Mouse (Mus musculus) embryonic facial prominence, embryonic 14.5 days (tissue): ENCODE results near the gene Wdr64. TPM values are rescaled to one million over a fixed set of nuclear protein-coding genes. Genes with fewer than 3 reads are reported as not detected.

Source experiments
- ATAC-seq: fragments of 200-750 bp; cut with Nextera tagmentation; 2 replicates; pipeline ENCODE4 v1.8.0; 2017; ENCODE audit warnings: low read depth, moderate number of reproducible peaks, moderate TSS enrichment
- DNase-seq: peaks from one replicate; pipeline ENCODE4 v3.0.0-alpha.2; 2015; ENCODE audit warnings: low spot score
- H3K27ac ChIP-seq: fragments of 300-500 bp; sonication (generic); replicated peaks from 2 replicates; pipeline ENCODE4 v1.5.1; 2014; ENCODE audit warnings: low read depth, mild to moderate bottlenecking, low read length, moderate library complexity
- H3K27me3 ChIP-seq: fragments of 300-500 bp; sonication (generic); replicated peaks from 2 replicates; pipeline ENCODE4 v1.6.1; 2014; ENCODE audit warnings: low read length; ENCODE audit not compliant: control insufficient read depth, insufficient read depth
- H3K36me3 ChIP-seq: fragments of 300-500 bp; sonication (generic); 2 replicates; pipeline ENCODE4 v1.6.1; 2014; ENCODE audit warnings: low read length, mixed read lengths; ENCODE audit not compliant: control insufficient read depth, insufficient read depth
- H3K4me1 ChIP-seq: fragments of 300-500 bp; sonication (generic); 2 replicates; pipeline ENCODE4 v1.6.1; 2014; ENCODE audit warnings: antibody characterized with exemption, low read length; ENCODE audit not compliant: control insufficient read depth, insufficient read depth
- H3K4me2 ChIP-seq: fragments of 300-500 bp; sonication (generic); 2 replicates; pipeline ENCODE4 v1.6.1; 2014; ENCODE audit warnings: low read depth, mild to moderate bottlenecking, low read length, moderate library complexity, mixed read lengths
- H3K4me3 ChIP-seq: fragments of 300-500 bp; sonication (generic); 2 replicates; pipeline ENCODE4 v1.5.1; 2014; ENCODE audit warnings: low read depth, mild to moderate bottlenecking, low read length
- H3K9ac ChIP-seq: fragments of 300-500 bp; sonication (generic); 2 replicates; pipeline ENCODE4 v1.6.1; 2014; ENCODE audit warnings: low read depth, mild to moderate bottlenecking, low read length, moderate library complexity, mixed read lengths
- H3K9me3 ChIP-seq: fragments of 300-500 bp; sonication (generic); 2 replicates; pipeline ENCODE4 v1.6.1; 2016; ENCODE audit warnings: low read length; ENCODE audit not compliant: control insufficient read depth
- WGBS: fragments of 180-500 bp; shearing (Covaris S2); extraction: QIAGEN DNeasy Blood & Tissue Kit; methylation state at CpG from one replicate; pipeline ENCODE4 v1.1.7; 2014; 5-methylcytosine and 5-hydroxymethylcytosine counted together
- polyA plus RNA-seq: library from polyadenylated mRNA; unstranded; fragments of >200 nt; fragmentation: Nextera tagmentation; extraction: Ambion mirVana; gene quantifications from 2 replicates; pipeline ENCODE4 v1.2.1, GENCODE M21; 2014

Wdr64 gene
- polyA plus RNA-seq, 1 experiment from 2014 or later: not detected

DNA sequence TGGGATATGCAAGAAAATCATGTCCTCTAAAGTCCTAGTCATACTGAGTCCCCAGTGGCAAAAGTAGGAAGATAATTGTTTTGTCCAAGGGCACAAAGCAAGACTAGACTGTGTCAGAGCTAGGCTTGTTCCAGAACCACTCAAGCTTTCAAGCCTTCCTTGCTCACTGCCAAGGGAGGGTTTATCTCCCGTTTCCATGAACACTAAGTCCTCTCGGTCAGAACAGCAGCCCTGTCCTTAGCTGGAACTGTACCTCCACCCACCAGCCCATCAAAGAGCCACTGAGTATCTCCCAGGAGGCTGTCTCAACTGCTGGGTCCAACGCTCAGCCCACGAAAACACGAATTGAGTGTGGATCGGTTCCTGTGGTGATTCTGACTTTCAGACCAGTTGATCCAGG, 23.3 kb upstream of the Wdr64 start:
- Histone ChIP-seq H3K36me3 (no peaks in the 10 kb centered on the region), H3K27ac (no peak overlapping the region), H3K27me3 (no peaks in the 10 kb centered on the region), H3K4me1 (no peaks in the 10 kb centered on the region), H3K4me2 (no peak overlapping the region), H3K4me3 (no peak overlapping the region), H3K9ac (no peak overlapping the region), H3K9me3 (no peaks in the 10 kb centered on the region)
- WGBS: 74% methylated on average over 6 of the region's 6 CpGs
- DNase-seq (no peak), ATAC-seq (no peak)

DNA sequence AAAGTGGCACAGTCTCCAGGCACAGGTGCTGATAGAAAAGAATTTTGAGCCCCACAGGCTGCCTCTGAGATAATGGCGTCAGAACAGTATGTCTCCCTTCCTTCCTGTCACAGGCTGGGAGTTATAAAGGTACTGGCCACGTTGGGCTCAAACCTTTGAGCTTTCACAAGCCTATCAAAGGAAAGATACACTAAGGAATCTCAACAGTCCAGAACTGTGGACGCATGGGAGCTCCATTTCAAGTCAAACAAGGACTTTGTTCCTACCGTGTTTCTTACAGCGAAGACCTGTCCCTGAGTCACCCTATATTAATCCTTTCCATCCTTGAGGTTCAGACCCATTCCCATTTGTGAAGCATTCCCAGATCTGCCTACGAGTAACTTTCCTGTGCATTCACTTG, 20.9 kb upstream of the Wdr64 start:
- no peak overlapping the region for H3K4me2 ChIP-seq
- H3K9me3 ChIP-seq: no peaks in the 10 kb centered on the region
- H3K9ac ChIP-seq: no peak overlapping the region
- H3K27me3 ChIP-seq: no peaks in the 10 kb centered on the region
- 82% methylated on average over 6 of the region's 6 CpGs for WGBS
- H3K27ac ChIP-seq: no peak overlapping the region
- no peaks in the 10 kb centered on the region for H3K4me1 ChIP-seq
- ATAC-seq (no peak), DNase-seq (no peak)
- H3K4me3 ChIP-seq: no peak overlapping the region
- no peaks in the 10 kb centered on the region for H3K36me3 ChIP-seq

- H3K9ac ChIP-seq: no peak overlapping the region
- DNase-seq (no peak), ATAC-seq (no peak)
- peaks cover 7% of the 10 kb centered on the region for H3K36me3 ChIP-seq
- H3K4me1 ChIP-seq: no peaks in the 10 kb centered on the region
- no peak overlapping the region for H3K4me3 ChIP-seq
- H3K27me3 ChIP-seq: no peaks in the 10 kb centered on the region
- 74% methylated on average over 6 of the region's 6 CpGs for WGBS
- H3K9me3 ChIP-seq: no peaks in the 10 kb centered on the region
- no peak overlapping the region for H3K4me2 ChIP-seq
- no peak overlapping the region for H3K27ac ChIP-seq
These were observed 17.4 kb upstream of the Wdr64 start for GRCm38 (mm10) chr1:175680995-175681394.

GRCm38 (mm10) chr1:175691686-175692245, 6.6 kb upstream of the Wdr64 start:
- peak overlapping the region; percentile 75; the same call in 1 of the 2 replicates for H3K27ac ChIP-seq
- no peaks in the 10 kb centered on the region for H3K9me3 ChIP-seq
- peak overlapping the region; percentile 82 for H3K9ac ChIP-seq
- DNase-seq (peak; percentile 16), ATAC-seq (no peak)
- H3K36me3 ChIP-seq: peaks cover 11% of the 10 kb centered on the region; the same call in 1 of the 2 replicates
- WGBS: 2% methylated on average over 19 of the region's 22 CpGs
- 0 out of 2 replicates have a peak, but pooled peaks cover 8% of the 10 kb centered on the region for H3K4me1 ChIP-seq
- peak overlapping the region; percentile 92 for H3K4me2 ChIP-seq
- H3K4me3 ChIP-seq: peak overlapping the region; percentile 62
- no peaks in the 10 kb centered on the region for H3K27me3 ChIP-seq

DNA sequence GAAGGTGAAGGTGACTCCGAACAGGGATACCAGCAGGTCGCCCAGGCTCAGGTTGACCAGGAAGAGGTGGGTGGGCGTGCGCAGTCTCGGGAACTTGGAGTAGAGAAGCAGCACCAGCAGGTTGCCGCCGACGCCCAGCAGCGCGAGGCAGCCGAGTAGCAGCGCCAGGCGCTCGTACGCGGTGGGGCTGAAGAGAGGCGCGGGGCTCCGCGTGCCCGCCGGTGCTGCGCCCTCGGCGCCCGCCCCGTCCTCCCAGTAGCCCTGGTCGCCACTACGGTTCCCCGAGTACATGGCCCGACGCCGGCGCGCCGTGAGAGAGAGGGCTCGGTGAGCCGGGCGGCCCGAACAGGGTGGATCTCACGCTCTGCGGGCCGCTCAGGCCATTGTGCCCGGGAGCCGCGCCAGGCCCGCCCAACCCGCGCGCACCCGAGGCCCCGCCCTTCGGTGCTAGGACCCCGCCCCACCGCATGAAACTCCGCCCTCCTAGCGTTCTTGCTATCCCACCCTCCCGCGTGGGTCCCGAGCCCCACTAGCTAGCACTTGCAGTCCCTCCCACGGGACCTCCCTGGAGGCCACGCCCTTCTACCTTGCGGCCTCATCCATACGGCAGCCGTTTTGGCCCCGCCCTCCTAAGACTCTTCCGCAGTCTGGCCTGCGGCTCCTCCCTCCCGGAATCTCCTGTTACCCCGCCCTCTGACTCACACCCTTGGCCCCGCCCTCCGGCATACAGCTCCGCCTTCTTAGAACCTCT, 6.0 kb upstream of the Wdr64 start, which contains the start of the genes Opn3 and Chml:
Gene Opn3 (minus strand): TSS at position 531 of the 751 bp plus-strand sequence.
Gene Chml (minus strand): TSS at position 656 of the 751 bp plus-strand sequence.
- peak; percentile 97 for ATAC-seq
- DNase-seq: peak; percentile 100
- H3K27ac ChIP-seq: peak within 1 kb of the TSS; percentile 75
- H3K36me3 ChIP-seq: peaks cover 7% of the 10 kb centered on the region; the same call in 1 of the 2 replicates
- H3K9ac ChIP-seq: peak within 1 kb of the TSS; percentile 82
- no peaks in the 10 kb centered on the region for H3K9me3 ChIP-seq
- H3K4me2 ChIP-seq: peak within 1 kb of the TSS; percentile 92
- peak within 1 kb of the TSS; percentile 62 for H3K4me3 ChIP-seq
- H3K4me1 ChIP-seq: 0 out of 2 replicates have a peak, but pooled peaks cover 8% of the 10 kb centered on the region
- WGBS: 0% methylated on average over 11 of the region's 73 CpGs
- no peaks in the 10 kb centered on the region for H3K27me3 ChIP-seq

DNA sequence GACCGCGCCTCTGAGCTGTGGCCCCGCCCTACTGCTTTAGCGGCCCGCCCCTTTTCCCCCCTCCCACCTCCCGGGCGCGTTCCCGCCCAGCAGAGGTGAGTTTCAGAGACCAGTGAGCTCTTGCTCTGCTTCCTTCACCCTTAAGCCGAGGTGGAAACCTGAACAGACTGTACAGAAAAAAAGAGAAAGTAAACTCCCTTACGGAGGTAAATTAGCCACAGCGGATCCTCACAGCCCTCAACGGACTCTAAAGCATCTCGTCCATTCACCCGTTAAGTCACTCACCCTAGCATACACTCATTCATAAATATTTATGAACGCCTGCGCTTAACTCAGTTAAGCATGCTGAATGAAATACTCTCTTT, 5.4 kb upstream of the Wdr64 start:
- no peak; the same call in 1 of the 2 replicates for ATAC-seq

GRCm38 (mm10) chr1:175693429-175693960, 4.9 kb upstream of the Wdr64 start:
- no peaks in the 10 kb centered on the region for H3K9me3 ChIP-seq
- DNase-seq: no peak
- H3K4me3 ChIP-seq: peak overlapping the region; percentile 62
- 0 out of 2 replicates have a peak, but pooled peaks cover 8% of the 10 kb centered on the region for H3K4me1 ChIP-seq
- H3K36me3 ChIP-seq: no peaks in the 10 kb centered on the region
- ATAC-seq: no peak; the same call in 1 of the 2 replicates
- no peak overlapping the region for H3K27ac ChIP-seq
- peak overlapping the region; percentile 2; the same call in 1 of the 2 replicates for H3K9ac ChIP-seq
- peak overlapping the region; percentile 92 for H3K4me2 ChIP-seq
- no peaks in the 10 kb centered on the region for H3K27me3 ChIP-seq
- 39% methylated on average over 12 of the region's 12 CpGs for WGBS

More for the DNA sequence above, 5.4 kb upstream of the Wdr64 start:
- Histone ChIP-seq H3K4me1 (0 out of 2 replicates have a peak, but pooled peaks cover 8% of the 10 kb centered on the region), H3K27ac (no peak overlapping the region), H3K27me3 (no peaks in the 10 kb centered on the region), H3K36me3 (peaks cover 2% of the 10 kb centered on the region; the same call in 1 of the 2 replicates), H3K9me3 (no peaks in the 10 kb centered on the region), H3K4me3 (peak overlapping the region; percentile 62), H3K4me2 (peak overlapping the region; percentile 92), H3K9ac (peak overlapping the region; percentile 2; the same call in 1 of the 2 replicates)
- no peak for DNase-seq
- WGBS: under 1% methylated on average over 17 of the region's 17 CpGs

DNA sequence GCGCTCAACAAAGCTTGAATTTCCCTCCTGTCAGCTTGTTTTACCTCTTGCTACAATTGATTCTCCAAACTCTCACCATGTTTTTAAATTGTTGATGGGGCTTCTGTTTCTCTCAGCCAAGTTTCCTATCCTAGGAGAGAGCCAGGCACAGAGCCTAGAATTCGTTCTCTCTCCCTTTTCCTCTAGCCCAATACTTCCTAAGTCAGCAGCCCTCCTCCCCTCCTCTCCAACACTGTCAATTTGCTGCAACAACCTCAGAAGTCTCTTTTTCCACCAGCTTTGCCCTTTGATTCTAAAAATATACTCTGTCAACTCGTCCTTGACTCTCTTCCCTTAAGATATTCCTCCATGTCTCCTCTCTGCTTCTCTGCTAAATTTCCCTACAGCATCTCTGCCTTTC, 982 bp downstream of the Wdr64 start:
- DNase-seq: no peak
- WGBS: 57% methylated on average over 3 of the region's 3 CpGs
- no peak overlapping the region for H3K4me3 ChIP-seq
- H3K27ac ChIP-seq: no peak overlapping the region; the same call in 1 of the 2 replicates
- no peaks in the 10 kb centered on the region for H3K36me3 ChIP-seq
- H3K4me2 ChIP-seq: no peak overlapping the region
- no peaks in the 10 kb centered on the region for H3K27me3 ChIP-seq
- H3K9me3 ChIP-seq: no peaks in the 10 kb centered on the region
- no peak for ATAC-seq
- H3K4me1 ChIP-seq: no peaks in the 10 kb centered on the region
- H3K9ac ChIP-seq: no peak overlapping the region
